Mouse (Mus musculus): ENCODE measurements around the gene Tor2a.

- TF ChIP-seq CTCF (IDR thresholded peaks at IDR 0.05; ENCODE audit: borderline replicate concordance, control insufficient read depth, extremely low read depth, insufficient read depth, low read length, poor library complexity) (no peak), POLR2A (IDR thresholded peaks at IDR 0.05; ENCODE audit: control insufficient read depth, extremely low read depth, insufficient read depth, low read length, poor library complexity) (no peak)
These were observed 36.3 kb upstream of the Tor2a start, which contains the start of gene Sh2d3c for GRCm38 (mm10) chr2:32720681-32721229.

Measured in thymus, adult 2 months (tissue).